Mouse (Mus musculus) T-helper 2 cell (primary cell): ENCODE results near the gene Hist2h2be.
"Not testable (repeated sequence)": the region's sequence is repeated elsewhere in the genome, so short reads cannot be mapped to it uniquely, and the experiment has no call there.

Source experiments
- in situ Hi-C: fragments of 300-600 bp; cut with MboI, MseI; formaldehyde crosslinking; loops from one replicate; pipeline ENCODE4 v1.15.1; 2025; ENCODE audit warnings: high pct_unique_total_duplicates

Hist2h2be gene

GRCm38 (mm10) chr3:96198181-96198580, 22.7 kb upstream of the Hist2h2be start:
- in situ Hi-C loops = no loop called here

- in situ Hi-C loops = not testable (repeated sequence)
Observed at GRCm38 (mm10) chr3:96198601-96199251, 22.2 kb upstream of the Hist2h2be start.

GRCm38 (mm10) chr3:96199731-96200130, 21.2 kb upstream of the Hist2h2be start:
- in situ Hi-C loops = no loop called here

GRCm38 (mm10) chr3:96207819-96208218, 13.1 kb upstream of the Hist2h2be start:
- in situ Hi-C loops = no loop called here

- in situ Hi-C loops = no loop called here
Observed at GRCm38 (mm10) chr3:96209242-96209641, 11.7 kb upstream of the Hist2h2be start.

GRCm38 (mm10) chr3:96219191-96219641, 1.7 kb upstream of the Hist2h2be start:
- in situ Hi-C loops = no loop called here

- in situ Hi-C loops = loop anchor here (5.0 to 10.0 kb wide), 2 partner anchors 157 to 1205 kb away; partner anchors contain the start of gene Zfp687
Observed at GRCm38 (mm10) chr3:96219661-96220130, 1.2 kb upstream of the Hist2h2be start, which contains the start of the genes Bola1 and Hist2h2ab. TSS of gene Bola1 (minus strand) at chr3:96219709. TSS of gene Hist2h2ab (plus strand) at chr3:96219865.

- in situ Hi-C loops = loop anchor here (5.0 to 10.0 kb wide), 2 partner anchors 158 to 1205 kb away; partner anchors contain the start of gene Zfp687
Observed at GRCm38 (mm10) chr3:96220131-96220764, 671 bp upstream of the Hist2h2be start.

GRCm38 (mm10) chr3:96221640-96222038, 720 bp downstream of the Hist2h2be start:
- in situ Hi-C loops = loop anchor here (5.0 to 10.0 kb wide), 2 partner anchors 159 to 1207 kb away; partner anchors contain the start of gene Zfp687

GRCm38 (mm10) chr3:96222774-96223173, 1.9 kb downstream of the Hist2h2be start:
- in situ Hi-C loops = loop anchor here (5.0 to 10.0 kb wide), 2 partner anchors 160 to 1208 kb away; partner anchors contain the start of gene Zfp687

- in situ Hi-C loops = loop anchor here (5.0 to 10.0 kb wide), 2 partner anchors 43 to 1211 kb away; partner anchors contain the start of genes Sv2a and Zfp687
Observed at GRCm38 (mm10) chr3:96225421-96225820, 4.5 kb downstream of the Hist2h2be start.

- in situ Hi-C loops = loop anchor here (5.0 to 10.0 kb wide), 2 partner anchors 45 to 1212 kb away; partner anchors contain the start of genes Sv2a and Zfp687
Observed at GRCm38 (mm10) chr3:96226695-96227648, 6.1 kb downstream of the Hist2h2be start.

GRCm38 (mm10) chr3:96228828-96229227, 7.9 kb downstream of the Hist2h2be start:
- in situ Hi-C loops = loop anchor here (5.0 to 10.0 kb wide), 2 partner anchors 47 to 1214 kb away; partner anchors contain the start of genes Sv2a and Zfp687

GRCm38 (mm10) chr3:96230404-96230803, 9.5 kb downstream of the Hist2h2be start:
- in situ Hi-C loops = no loop called here

- in situ Hi-C loops = no loop called here
Observed at GRCm38 (mm10) chr3:96230910-96231757, 10.2 kb downstream of the Hist2h2be start.

GRCm38 (mm10) chr3:96231758-96232120, 10.8 kb downstream of the Hist2h2be start:
- in situ Hi-C loops = no loop called here

GRCm38 (mm10) chr3:96234914-96235313, 14.0 kb downstream of the Hist2h2be start:
- in situ Hi-C loops = no loop called here

- in situ Hi-C loops = no loop called here
Observed at GRCm38 (mm10) chr3:96235836-96236235, 14.9 kb downstream of the Hist2h2be start.

GRCm38 (mm10) chr3:96236834-96237334, 16.0 kb downstream of the Hist2h2be start:
- in situ Hi-C loops = no loop called here

GRCm38 (mm10) chr3:96237335-96237903, 16.5 kb downstream of the Hist2h2be start:
- in situ Hi-C loops = no loop called here
